Comparison of ENCODE assay signal across 8 mouse cellular contexts in the genomic region with DNA sequence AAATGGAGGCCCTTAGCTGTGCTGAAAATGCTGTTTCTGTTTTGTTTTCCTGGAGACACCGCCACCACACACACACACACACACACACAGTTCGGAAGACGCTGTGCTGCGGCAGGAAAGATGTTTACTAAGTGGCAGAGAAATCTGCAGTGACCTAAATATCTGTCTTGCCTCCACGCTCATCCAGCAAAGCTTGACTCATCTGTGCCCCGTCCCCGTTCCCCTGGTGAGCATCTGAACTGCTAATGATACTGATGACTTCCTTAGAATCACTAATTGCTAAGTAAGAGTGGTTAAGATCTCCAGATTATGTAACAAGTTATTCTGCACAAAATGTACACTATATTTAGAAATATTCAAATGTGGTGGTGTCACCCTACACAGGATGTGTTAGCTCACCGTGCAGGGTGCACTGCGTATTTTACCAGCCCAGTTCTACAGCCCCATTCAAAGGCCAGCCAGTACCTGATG. TPM values are rescaled to one million over a fixed set of nuclear protein-coding genes. Genes with fewer than 3 reads are reported as not detected.
A peak's percentile ranks its signal among the peaks of the same experiment; 100 is the strongest.
DNase-seq lines count a peak whose midpoint lies in the region; ATAC-seq and TF ChIP-seq lines count a peak whose summit lies in the region.

No protein-coding gene starts in this region.

- H3K4me3 ChIP-seq in cerebellum, adult 2 months (replicated peaks; ENCODE audit: insufficient read depth, low read depth, low read length): peak overlapping the region; percentile 32
- H3K4me3 ChIP-seq in embryonic facial prominence, embryonic 12.5 days: no peak overlapping the region
- H3K4me3 ChIP-seq in hindbrain, postnatal 0 days (ENCODE audit: low read length): no peak overlapping the region
- H3K4me3 ChIP-seq in midbrain, embryonic 14.5 days (replicated peaks; ENCODE audit: low read depth, low read length): no peak overlapping the region

- H3K9me3 ChIP-seq in embryonic facial prominence, embryonic 12.5 days: no peaks in the 10 kb centered on the region
- no peaks in the 10 kb centered on the region for H3K9me3 ChIP-seq in hindbrain, postnatal 0 days (ENCODE audit: low read length)
- H3K9me3 ChIP-seq in midbrain, embryonic 14.5 days (ENCODE audit: control insufficient read depth, low read length): no peaks in the 10 kb centered on the region

- WGBS in cerebellum, adult 2 months: 24% methylated on average over 9 of the region's 9 CpGs
- WGBS in embryonic facial prominence, embryonic 12.5 days: 66% methylated on average over 9 of the region's 9 CpGs
- 28% methylated on average over 9 of the region's 9 CpGs for WGBS in hindbrain, postnatal 0 days
- 72% methylated on average over 9 of the region's 9 CpGs for WGBS in midbrain, embryonic 14.5 days

- H3K4me1 ChIP-seq in cerebellum, adult 2 months (ENCODE audit: control insufficient read depth, insufficient read depth, low read length): peaks cover 22% of the 10 kb centered on the region
- H3K4me1 ChIP-seq in embryonic facial prominence, embryonic 12.5 days: peaks cover 63% of the 10 kb centered on the region
- peaks cover 34% of the 10 kb centered on the region for H3K4me1 ChIP-seq in hindbrain, postnatal 0 days (ENCODE audit: insufficient read depth, low read length)
- peaks cover 60% of the 10 kb centered on the region for H3K4me1 ChIP-seq in midbrain, embryonic 14.5 days (ENCODE audit: control insufficient read depth, insufficient read depth, low read length)

- peak; percentile 49 to 55 for DNase-seq in cerebellum, adult 2 months
- no peak for DNase-seq in cerebellum, adult 9-11 months
- DNase-seq in 416B (ENCODE audit: low read depth): peak; percentile 62
- no peak for DNase-seq in hindbrain, postnatal 0 days (ENCODE audit: low spot score)
- no peak for DNase-seq in midbrain, embryonic 14.5 days
- peak; percentile 52 for DNase-seq in thymus, postnatal 4 days
- no peak for DNase-seq in ovary, postnatal 10 days (ENCODE audit: low spot score)

- peak overlapping the region; percentile 13; the same call in 1 of the 2 replicates for H3K4me2 ChIP-seq in embryonic facial prominence, embryonic 12.5 days (replicated peaks)
- H3K4me2 ChIP-seq in hindbrain, postnatal 0 days (ENCODE audit: low read depth, low read length): peak overlapping the region; percentile 99
- peak overlapping the region; percentile 99; the same call in 1 of the 2 replicates for H3K4me2 ChIP-seq in midbrain, embryonic 14.5 days (ENCODE audit: low read length)

- no peak for ATAC-seq in embryonic facial prominence, embryonic 12.5 days (ENCODE audit: insufficient number of reproducible peaks, insufficient read depth, low FRiP score, low TSS enrichment)
- ATAC-seq in hindbrain, postnatal 0 days: no peak
- no peak for ATAC-seq in midbrain, embryonic 14.5 days (ENCODE audit: low FRiP score, low TSS enrichment)

- H3K9ac ChIP-seq in embryonic facial prominence, embryonic 12.5 days: no peak overlapping the region
- no peak overlapping the region for H3K9ac ChIP-seq in hindbrain, postnatal 0 days (replicated peaks; ENCODE audit: low read length)
- H3K9ac ChIP-seq in midbrain, embryonic 14.5 days (replicated peaks; ENCODE audit: low read length): no peak overlapping the region

- peak overlapping the region; percentile 87 for H3K27ac ChIP-seq in cerebellum, adult 2 months (ENCODE audit: insufficient read depth, low read length)
- peak overlapping the region; percentile 96 for H3K27ac ChIP-seq in embryonic facial prominence, embryonic 12.5 days
- peak overlapping the region; percentile 81; the same call in 1 of the 2 replicates for H3K27ac ChIP-seq in hindbrain, postnatal 0 days
- no peak overlapping the region for H3K27ac ChIP-seq in midbrain, embryonic 14.5 days (replicated peaks; ENCODE audit: low read depth, low read length)

- peaks cover 17% of the 10 kb centered on the region; the same call in 1 of the 2 replicates for H3K36me3 ChIP-seq in embryonic facial prominence, embryonic 12.5 days
- no peaks in the 10 kb centered on the region for H3K36me3 ChIP-seq in hindbrain, postnatal 0 days (ENCODE audit: insufficient read depth, low read length)
- H3K36me3 ChIP-seq in midbrain, embryonic 14.5 days (ENCODE audit: control insufficient read depth, insufficient read depth, low read length): peaks cover 24% of the 10 kb centered on the region

- TF ChIP-seq CTCF in cerebellum, adult 2 months (IDR thresholded peaks at IDR 0.05; ENCODE audit: borderline replicate concordance, insufficient read depth, low read depth, low read length): no peak
- no peak for TF ChIP-seq CTCF in hindbrain, postnatal 0 days (IDR thresholded peaks at IDR 0.05; ENCODE audit: low read depth)

- H3K27me3 ChIP-seq in cerebellum, adult 2 months (ENCODE audit: control insufficient read depth, insufficient read depth, low read length): no peaks in the 10 kb centered on the region
- no peaks in the 10 kb centered on the region for H3K27me3 ChIP-seq in embryonic facial prominence, embryonic 12.5 days
- no peaks in the 10 kb centered on the region for H3K27me3 ChIP-seq in hindbrain, postnatal 0 days (ENCODE audit: insufficient read depth, low read length)
- no peaks in the 10 kb centered on the region for H3K27me3 ChIP-seq in midbrain, embryonic 14.5 days (ENCODE audit: control insufficient read depth, insufficient read depth, low read length)

- no peak for TF ChIP-seq POLR2A in cerebellum, adult 2 months (IDR thresholded peaks at IDR 0.05; ENCODE audit: borderline replicate concordance, insufficient read depth, low read length)

RNA-seq across cellular contexts. Expression of a gene that starts 8.2 kb away (rescaled TPM):
- 42.0 and 42.4 TPM in 2 replicates for polyA plus RNA-seq in cerebellum, adult 2 months (2012; rRNA removed)
- polyA plus RNA-seq in embryonic facial prominence, embryonic 12.5 days (2016; fragmentation: Nextera tagmentation; extraction: Ambion mirVana): 11.5 and 12.0 TPM in 2 replicates
- total RNA-seq in hindbrain, postnatal 0 days (2014; rRNA removed): 91.5 and 99.1 TPM in 2 replicates
- polyA plus RNA-seq in hindbrain, postnatal 0 days (2015; fragmentation: Nextera tagmentation; extraction: Ambion mirVana): 10.2 and 11.4 TPM in 2 replicates
- 7.8 and 9.8 TPM in 2 replicates for polyA plus RNA-seq in midbrain, embryonic 14.5 days (2014; fragmentation: Nextera tagmentation; extraction: Ambion mirVana)

Comparison
In these comparisons a context has a peak if more than half of its experiments do, and no peak if none do; other contexts are left out.
1. DNase-seq: peak in cerebellum, adult 2 months (2 of 2), 416B (single experiment) and thymus, postnatal 4 days (single experiment); none in cerebellum, adult 9-11 months (single experiment), hindbrain, postnatal 0 days (single experiment), midbrain, embryonic 14.5 days (single experiment) and ovary, postnatal 10 days (single experiment).
2. H3K4me2 ChIP-seq: peak in every context shown above with its lines; median percentile 99 in hindbrain, postnatal 0 days; 99 in midbrain, embryonic 14.5 days; 13 in embryonic facial prominence, embryonic 12.5 days.